In the genomic region with DNA sequence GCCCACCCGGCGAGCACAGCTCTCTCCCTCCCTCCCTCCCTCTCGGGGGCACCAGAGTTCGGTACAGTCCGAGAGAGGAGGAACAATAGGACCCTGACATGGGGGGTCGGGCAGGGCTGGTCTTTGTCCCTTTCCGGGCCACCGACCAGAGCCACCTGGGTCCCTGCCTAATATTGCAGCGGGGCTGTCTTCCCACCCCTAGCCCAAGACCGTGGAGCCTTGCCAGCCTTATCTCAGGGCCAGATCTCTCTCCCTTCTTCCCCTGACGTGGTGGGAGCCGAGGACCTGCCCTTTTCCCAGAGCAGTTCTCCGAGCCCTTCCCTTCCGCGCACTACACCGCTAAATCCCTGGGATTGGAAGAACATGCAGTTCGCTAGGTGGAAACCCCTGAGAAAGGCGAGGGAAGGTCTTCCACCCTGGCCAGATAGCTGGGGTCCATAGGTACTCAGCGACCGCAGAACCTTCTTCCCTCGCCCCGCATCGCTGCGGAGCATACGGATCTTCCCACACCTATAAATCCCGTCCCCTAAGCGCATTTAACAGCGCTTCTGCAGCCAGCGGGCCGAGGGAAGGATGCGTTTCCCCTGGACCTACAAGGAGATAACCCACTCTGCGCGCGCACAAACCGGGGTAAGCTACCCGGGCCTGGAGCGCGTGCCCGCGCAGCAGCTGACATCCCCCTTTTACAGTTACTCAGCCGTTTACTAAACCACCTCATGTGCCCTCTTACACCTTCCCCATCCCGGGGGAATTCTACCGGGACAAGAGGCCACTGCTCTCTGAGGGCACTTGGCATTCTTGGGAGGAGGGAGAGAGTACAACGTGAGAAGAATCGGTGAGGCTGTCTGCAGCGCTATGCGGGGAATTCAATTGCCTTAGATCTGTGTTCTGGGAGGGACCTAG, we compare ENCODE assay signal across 7 mouse cellular contexts. TPM values are rescaled to one million over a fixed set of nuclear protein-coding genes. Genes with fewer than 3 reads are reported as not detected.
DNase-seq lines count a peak whose midpoint lies in the region; ATAC-seq and TF ChIP-seq lines count a peak whose summit lies in the region.

No protein-coding gene starts in this region.

- H3K9ac ChIP-seq in forebrain, embryonic 16.5 days (replicated peaks; ENCODE audit: low read depth, low read length) = peak overlapping the region; percentile 76
- H3K9ac ChIP-seq in intestine, embryonic 15.5 days = peak overlapping the region; percentile 59
- peak overlapping the region; percentile 74 for H3K9ac ChIP-seq in limb, embryonic 12.5 days (replicated peaks)
- H3K9ac ChIP-seq in midbrain, embryonic 13.5 days (replicated peaks) = peak overlapping the region; percentile 94

- CTCF ChIA-PET in Patski (lab: Charles Lee) = interaction anchor here (1.5 to 2.2 kb wide), 2 partner anchors 17 to 59 kb away, joined by 3 to 4 read pairs; no protein-coding TSS in a partner anchor

- TF ChIP-seq CTCF in Patski (IDR thresholded peaks at IDR 0.05) = no peak
- no peak for TF ChIP-seq CTCF in testis, adult 2 months (IDR thresholded peaks at IDR 0.05; ENCODE audit: control insufficient read depth, insufficient read depth, insufficient replicate concordance, low read depth, low read length)

- peaks cover 56% of the 10 kb centered on the region for H3K4me1 ChIP-seq in forebrain, embryonic 16.5 days (replicated peaks; ENCODE audit: control insufficient read depth, insufficient read depth, low read length)
- H3K4me1 ChIP-seq in intestine, embryonic 15.5 days (replicated peaks) = peaks cover 53% of the 10 kb centered on the region
- H3K4me1 ChIP-seq in limb, embryonic 12.5 days (replicated peaks) = peaks cover 67% of the 10 kb centered on the region
- peaks cover 58% of the 10 kb centered on the region for H3K4me1 ChIP-seq in midbrain, embryonic 13.5 days (replicated peaks)
- H3K4me1 ChIP-seq in testis, adult 2 months (ENCODE audit: control insufficient read depth, insufficient read depth, low read length) = peaks cover 39% of the 10 kb centered on the region

- no peaks in the 10 kb centered on the region for H3K36me3 ChIP-seq in forebrain, embryonic 16.5 days (ENCODE audit: control insufficient read depth, insufficient read depth)
- H3K36me3 ChIP-seq in intestine, embryonic 15.5 days = no peaks in the 10 kb centered on the region
- H3K36me3 ChIP-seq in limb, embryonic 12.5 days = peaks cover 3% of the 10 kb centered on the region; the same call in 1 of the 2 replicates
- H3K36me3 ChIP-seq in midbrain, embryonic 13.5 days = no peaks in the 10 kb centered on the region
- no peaks in the 10 kb centered on the region for H3K36me3 ChIP-seq in testis, adult 2 months (ENCODE audit: control insufficient read depth, insufficient read depth, low read length)

- no peaks in the 10 kb centered on the region for H3K9me3 ChIP-seq in forebrain, embryonic 16.5 days (ENCODE audit: control insufficient read depth, low read length)
- no peaks in the 10 kb centered on the region for H3K9me3 ChIP-seq in intestine, embryonic 15.5 days
- no peaks in the 10 kb centered on the region for H3K9me3 ChIP-seq in limb, embryonic 12.5 days
- no peaks in the 10 kb centered on the region for H3K9me3 ChIP-seq in midbrain, embryonic 13.5 days

- under 1% methylated on average over 45 of the region's 47 CpGs for WGBS in forebrain, embryonic 16.5 days
- 1% methylated on average over 46 of the region's 47 CpGs for WGBS in intestine, embryonic 15.5 days
- under 1% methylated on average over 45 of the region's 47 CpGs for WGBS in limb, embryonic 12.5 days
- WGBS in midbrain, embryonic 13.5 days = under 1% methylated on average over 44 of the region's 47 CpGs

- TF ChIP-seq POLR2A in testis, adult 2 months (IDR thresholded peaks at IDR 0.05; ENCODE audit: control insufficient read depth, low read depth, low read length) = peak; percentile 49

- no peaks in the 10 kb centered on the region for H3K27me3 ChIP-seq in Patski
- H3K27me3 ChIP-seq in forebrain, embryonic 16.5 days (replicated peaks; ENCODE audit: control insufficient read depth, insufficient read depth, low read length) = no peaks in the 10 kb centered on the region
- H3K27me3 ChIP-seq in intestine, embryonic 15.5 days (replicated peaks) = no peaks in the 10 kb centered on the region
- H3K27me3 ChIP-seq in limb, embryonic 12.5 days = peaks cover 20% of the 10 kb centered on the region
- H3K27me3 ChIP-seq in midbrain, embryonic 13.5 days = no peaks in the 10 kb centered on the region
- no peaks in the 10 kb centered on the region for H3K27me3 ChIP-seq in testis, adult 2 months (ENCODE audit: control insufficient read depth, insufficient read depth, low read length)

- H3K4me3 ChIP-seq in forebrain, embryonic 16.5 days (replicated peaks; ENCODE audit: low read length) = peak overlapping the region; percentile 73
- peak overlapping the region; percentile 89 for H3K4me3 ChIP-seq in intestine, embryonic 15.5 days (replicated peaks)
- peak overlapping the region; percentile 79 for H3K4me3 ChIP-seq in limb, embryonic 12.5 days (replicated peaks)
- peak overlapping the region; percentile 89 for H3K4me3 ChIP-seq in midbrain, embryonic 13.5 days (replicated peaks)
- peak overlapping the region; percentile 88 for H3K4me3 ChIP-seq in testis, adult 2 months (ENCODE audit: control insufficient read depth, low read depth, low read length)

- POLR2A ChIA-PET in Patski (lab: Charles Lee) = interaction anchor here (0.7 to 1.5 kb wide), 2 partner anchors 9 to 151 kb away, joined by 4 to 5 read pairs; no protein-coding TSS in a partner anchor

- H3K27ac ChIP-seq in forebrain, embryonic 16.5 days (ENCODE audit: low read length) = peak overlapping the region; percentile 85
- peak overlapping the region; percentile 76 for H3K27ac ChIP-seq in intestine, embryonic 15.5 days
- peak overlapping the region; percentile 93 for H3K27ac ChIP-seq in limb, embryonic 12.5 days
- peak overlapping the region; percentile 99 for H3K27ac ChIP-seq in midbrain, embryonic 13.5 days
- peak overlapping the region; percentile 91 for H3K27ac ChIP-seq in testis, adult 2 months (ENCODE audit: control insufficient read depth, insufficient read depth, low read depth, low read length)

- H3K4me2 ChIP-seq in forebrain, embryonic 16.5 days (ENCODE audit: low read length) = peak overlapping the region; percentile 68
- H3K4me2 ChIP-seq in intestine, embryonic 15.5 days (replicated peaks) = peak overlapping the region; percentile 96
- H3K4me2 ChIP-seq in limb, embryonic 12.5 days = peak overlapping the region; percentile 98
- H3K4me2 ChIP-seq in midbrain, embryonic 13.5 days (replicated peaks) = peak overlapping the region; percentile 81

- in situ Hi-C loops in Patski (cut with MboI; ENCODE audit: low pct_unique_long_range_greater_than_20kb) = no loop called here

- peak; percentile 44 for ATAC-seq in Patski
- no peak for ATAC-seq in forebrain, embryonic 16.5 days
- peak; percentile 28 for ATAC-seq in intestine, embryonic 15.5 days
- peak; percentile 22; the same call in 1 of the 2 replicates for ATAC-seq in limb, embryonic 12.5 days (ENCODE audit: insufficient number of reproducible peaks, insufficient read depth, low FRiP score, low TSS enrichment, low read depth)
- 0 out of 2 replicates have a peak, but pooled peaks have one; percentile 0 for ATAC-seq in midbrain, embryonic 13.5 days

- no peak for DNase-seq in Patski (ENCODE audit: low read depth, low spot score)
- DNase-seq in cerebellum, adult 11 months = peak; percentile 82

RNA-seq across cellular contexts. Expression of gene Ccdc85c, which starts 0.9 kb away (rescaled TPM):
- 25.4 TPM for polyA plus RNA-seq in Patski (2021)
- 12.0 and 12.9 TPM in 2 replicates for polyA plus RNA-seq in forebrain, embryonic 16.5 days (2015; fragmentation: Nextera tagmentation; extraction: Ambion mirVana)
- polyA plus RNA-seq in intestine, embryonic 15.5 days (2015; fragmentation: Nextera tagmentation; extraction: Ambion mirVana) = 8.7 and 9.3 TPM in 2 replicates
- 5.2 and 6.6 TPM in 2 replicates for polyA plus RNA-seq in limb, embryonic 12.5 days (2016; fragmentation: Nextera tagmentation; extraction: Ambion mirVana)
- 19.5 and 21.5 TPM in 2 replicates for polyA plus RNA-seq in midbrain, embryonic 13.5 days (2015; fragmentation: Nextera tagmentation; extraction: Ambion mirVana)
- polyA plus RNA-seq in testis, adult 2 months (2012; rRNA removed) = 22.6 and 27.9 TPM in 2 replicates

RNA-seq across cellular contexts. Expression of gene Hhipl1, which starts 29.9 kb away (rescaled TPM):
- 2.7 TPM for polyA plus RNA-seq in Patski (2021)
- 1.6 and 2.3 TPM in 2 replicates for polyA plus RNA-seq in forebrain, embryonic 16.5 days (2015; fragmentation: Nextera tagmentation; extraction: Ambion mirVana)
- 0.55 and 0.69 TPM in 2 replicates for polyA plus RNA-seq in intestine, embryonic 15.5 days (2015; fragmentation: Nextera tagmentation; extraction: Ambion mirVana)
- 0.50 and 0.53 TPM in 2 replicates for polyA plus RNA-seq in limb, embryonic 12.5 days (2016; fragmentation: Nextera tagmentation; extraction: Ambion mirVana)
- polyA plus RNA-seq in midbrain, embryonic 13.5 days (2015; fragmentation: Nextera tagmentation; extraction: Ambion mirVana) = 2.0 and 2.9 TPM in 2 replicates
- 0.82 and 1.0 TPM in 2 replicates for polyA plus RNA-seq in testis, adult 2 months (2012; rRNA removed)

RNA-seq across cellular contexts. Expression of gene Cyp46a1, which starts 58.0 kb away (rescaled TPM):
- polyA plus RNA-seq in Patski (2021) = 16.6 TPM
- polyA plus RNA-seq in forebrain, embryonic 16.5 days (2015; fragmentation: Nextera tagmentation; extraction: Ambion mirVana) = 23.8 and 28.4 TPM in 2 replicates
- polyA plus RNA-seq in intestine, embryonic 15.5 days (2015; fragmentation: Nextera tagmentation; extraction: Ambion mirVana) = 5.3 and 5.4 TPM in 2 replicates
- polyA plus RNA-seq in limb, embryonic 12.5 days (2016; fragmentation: Nextera tagmentation; extraction: Ambion mirVana) = 2.9 and 4.6 TPM in 2 replicates
- polyA plus RNA-seq in midbrain, embryonic 13.5 days (2015; fragmentation: Nextera tagmentation; extraction: Ambion mirVana) = 16.7 and 17.7 TPM in 2 replicates
- 17.9 and 19.7 TPM in 2 replicates for polyA plus RNA-seq in testis, adult 2 months (2012; rRNA removed)
